Mouse (Mus musculus): ENCODE data around the gene Ccdc141. TPM values are rescaled to one million over a fixed set of nuclear protein-coding genes. Genes with fewer than 3 reads are reported as not detected.

The Ccdc141 gene
- polyA plus RNA-seq, 1 experiment from 2014 or later, result 2.2 TPM

DNA sequence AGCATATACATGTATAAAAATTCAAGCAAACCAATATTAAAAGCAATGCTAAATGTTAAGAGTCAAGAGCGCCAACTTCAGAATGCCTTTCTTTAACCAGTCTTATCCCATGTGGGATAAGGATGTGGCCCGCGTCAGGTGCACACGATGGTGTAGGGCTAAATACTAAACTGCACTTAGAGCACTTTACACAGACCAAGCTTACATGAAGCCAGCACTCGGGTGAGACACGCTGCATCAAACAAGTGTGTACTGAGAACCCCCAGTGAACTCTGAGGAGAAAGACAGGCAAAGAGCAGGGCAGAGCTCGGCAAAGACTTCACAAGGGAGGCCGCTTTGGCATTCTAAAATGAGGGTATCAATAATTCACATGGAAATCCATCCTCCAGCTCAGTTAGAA, 19.2 kb downstream of the Ccdc141 start:
- H3K36me3 ChIP-seq (ENCODE audit: control insufficient read depth, insufficient read depth), result no peaks in the 10 kb centered on the region
- no peak overlapping the region for H3K4me2 ChIP-seq (replicated peaks; ENCODE audit: low read depth)
- TF ChIP-seq CTCF (IDR thresholded peaks at IDR 0.05; ENCODE audit: low read depth), result no peak
- H3K27ac ChIP-seq (ENCODE audit: low read depth, low read length), result no peak overlapping the region
- 93% methylated on average over 8 of the region's 8 CpGs for WGBS
- H3K4me3 ChIP-seq (ENCODE audit: low read depth, low read length), result no peak overlapping the region
- H3K4me1 ChIP-seq (replicated peaks; ENCODE audit: control insufficient read depth, insufficient read depth, low read length), result no peaks in the 10 kb centered on the region
- no peak overlapping the region for H3K9ac ChIP-seq (ENCODE audit: low read depth, low read length)
- ATAC-seq, result no peak
- H3K9me3 ChIP-seq (ENCODE audit: control insufficient read depth), result no peaks in the 10 kb centered on the region
- H3K27me3 ChIP-seq (replicated peaks; ENCODE audit: control insufficient read depth, insufficient read depth, low read length), result no peaks in the 10 kb centered on the region

DNA sequence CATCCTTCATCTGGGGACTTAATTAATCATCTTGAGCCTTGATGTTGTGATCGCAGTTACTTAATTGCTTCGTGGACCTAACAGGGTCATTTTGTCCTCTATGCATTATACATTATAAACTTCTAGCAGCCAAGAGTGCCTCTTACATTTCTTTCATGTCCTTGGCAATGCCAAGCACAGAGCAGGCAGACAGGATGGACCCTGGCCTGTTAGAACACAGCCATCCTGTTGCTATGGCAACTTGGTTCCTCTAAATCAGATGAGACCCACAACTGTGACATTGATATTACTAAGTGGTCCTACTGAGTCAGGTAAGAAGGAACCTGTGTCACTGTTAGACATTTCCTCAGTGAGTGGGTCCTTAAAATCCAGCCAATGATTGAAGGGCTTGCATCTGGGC, 20.9 kb downstream of the Ccdc141 start:
- no peaks in the 10 kb centered on the region for H3K36me3 ChIP-seq (ENCODE audit: control insufficient read depth, insufficient read depth)

DNA sequence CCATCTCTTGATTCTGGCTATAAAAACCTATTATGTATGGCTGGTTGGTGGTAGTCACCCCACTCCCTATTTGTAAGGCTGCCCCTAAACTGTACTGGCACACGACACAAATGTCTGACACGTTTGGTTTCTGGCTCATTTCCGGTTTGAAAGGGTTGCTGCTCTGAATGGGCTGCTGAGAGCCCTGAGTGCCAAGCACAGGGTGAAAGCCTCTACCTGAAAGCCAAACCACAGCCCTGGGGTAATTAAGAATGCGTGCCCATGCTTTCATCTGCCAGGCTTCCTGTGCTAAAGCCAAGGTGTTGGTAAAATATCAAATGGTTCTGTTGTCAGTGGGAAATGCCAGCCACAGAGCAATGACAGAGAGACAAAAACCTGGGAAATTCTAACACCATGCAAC, 22.2 kb downstream of the Ccdc141 start:
- H3K4me3 ChIP-seq (ENCODE audit: low read depth, low read length), result no peak overlapping the region
- no peak overlapping the region for H3K27ac ChIP-seq (ENCODE audit: low read depth, low read length)
- H3K36me3 ChIP-seq (ENCODE audit: control insufficient read depth, insufficient read depth), result no peaks in the 10 kb centered on the region
- WGBS, result 76% methylated on average over 4 of the region's 4 CpGs
- H3K27me3 ChIP-seq (replicated peaks; ENCODE audit: control insufficient read depth, insufficient read depth, low read length), result no peaks in the 10 kb centered on the region
- no peak overlapping the region for H3K9ac ChIP-seq (ENCODE audit: low read depth, low read length)
- H3K4me1 ChIP-seq (replicated peaks; ENCODE audit: control insufficient read depth, insufficient read depth, low read length), result no peaks in the 10 kb centered on the region
- H3K9me3 ChIP-seq (ENCODE audit: control insufficient read depth), result no peaks in the 10 kb centered on the region
- no peak for ATAC-seq
- no peak for TF ChIP-seq CTCF (IDR thresholded peaks at IDR 0.05; ENCODE audit: low read depth)
- H3K4me2 ChIP-seq (replicated peaks; ENCODE audit: low read depth), result no peak overlapping the region

More for the DNA sequence above, 20.9 kb downstream of the Ccdc141 start:
- Histone ChIP-seq H3K4me3 (ENCODE audit: low read depth, low read length) (no peak overlapping the region), H3K27ac (ENCODE audit: low read depth, low read length) (no peak overlapping the region), H3K9me3 (ENCODE audit: control insufficient read depth) (no peaks in the 10 kb centered on the region), H3K27me3 (replicated peaks; ENCODE audit: control insufficient read depth, insufficient read depth, low read length) (no peaks in the 10 kb centered on the region), H3K9ac (ENCODE audit: low read depth, low read length) (no peak overlapping the region), H3K4me2 (replicated peaks; ENCODE audit: low read depth) (no peak overlapping the region), H3K4me1 (replicated peaks; ENCODE audit: control insufficient read depth, insufficient read depth, low read length) (no peaks in the 10 kb centered on the region)
- WGBS, result 60% methylated on average over 2 of the region's 2 CpGs
- no peak for TF ChIP-seq CTCF (IDR thresholded peaks at IDR 0.05; ENCODE audit: low read depth)
- no peak for ATAC-seq

DNA sequence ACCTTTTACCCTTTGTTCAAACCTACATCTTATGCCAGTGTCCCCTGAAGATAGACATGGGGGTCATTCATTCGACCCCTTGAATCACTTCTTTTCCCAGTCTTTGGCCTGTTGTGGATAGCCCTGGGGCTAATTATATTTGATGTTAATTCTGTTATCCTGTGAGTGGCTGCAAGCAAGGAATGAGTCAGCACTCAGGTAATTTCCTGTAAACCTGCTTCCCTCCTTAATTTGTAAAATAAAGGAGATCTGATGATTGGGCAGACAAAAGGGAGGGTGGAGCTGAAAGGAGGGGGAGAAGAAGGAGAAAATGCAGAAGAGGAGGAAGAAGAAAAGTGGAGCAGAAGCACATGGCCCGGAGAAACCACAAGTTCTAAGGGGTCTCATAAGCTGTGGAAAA, 23.5 kb downstream of the Ccdc141 start:
- Histone ChIP-seq H3K4me3 (ENCODE audit: low read depth, low read length) (no peak overlapping the region), H3K4me1 (replicated peaks; ENCODE audit: control insufficient read depth, insufficient read depth, low read length) (no peaks in the 10 kb centered on the region), H3K9me3 (ENCODE audit: control insufficient read depth) (no peaks in the 10 kb centered on the region), H3K27me3 (replicated peaks; ENCODE audit: control insufficient read depth, insufficient read depth, low read length) (no peaks in the 10 kb centered on the region), H3K36me3 (ENCODE audit: control insufficient read depth, insufficient read depth) (no peaks in the 10 kb centered on the region), H3K9ac (ENCODE audit: low read depth, low read length) (no peak overlapping the region), H3K27ac (ENCODE audit: low read depth, low read length) (no peak overlapping the region), H3K4me2 (replicated peaks; ENCODE audit: low read depth) (no peak overlapping the region)
- WGBS, result 84% methylated on average over 2 of the region's 2 CpGs
- no peak for TF ChIP-seq CTCF (IDR thresholded peaks at IDR 0.05; ENCODE audit: low read depth)
- ATAC-seq, result no peak

DNA sequence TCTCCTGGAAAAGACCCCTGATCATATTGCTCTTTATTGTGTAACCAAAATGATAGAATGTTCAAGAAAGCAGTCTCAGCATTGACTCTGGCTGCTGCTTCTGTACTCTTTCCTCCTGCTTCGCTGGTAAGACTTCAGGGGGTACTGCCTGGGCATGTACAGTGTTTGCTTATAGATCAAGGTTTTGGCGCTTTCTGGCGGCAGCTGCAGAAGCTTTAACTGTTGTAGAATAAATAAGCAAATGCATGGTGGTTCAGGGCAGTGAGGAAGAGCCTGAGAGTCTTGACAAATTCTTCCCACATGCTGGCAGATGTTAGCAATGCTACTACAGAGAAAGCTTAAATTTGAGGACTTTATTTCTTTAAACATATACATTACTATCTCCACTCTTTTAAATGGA, 24.1 kb downstream of the Ccdc141 start:
- Histone ChIP-seq H3K27me3 (replicated peaks; ENCODE audit: control insufficient read depth, insufficient read depth, low read length) (no peaks in the 10 kb centered on the region), H3K4me1 (replicated peaks; ENCODE audit: control insufficient read depth, insufficient read depth, low read length) (no peaks in the 10 kb centered on the region), H3K27ac (ENCODE audit: low read depth, low read length) (no peak overlapping the region), H3K9ac (ENCODE audit: low read depth, low read length) (no peak overlapping the region), H3K36me3 (ENCODE audit: control insufficient read depth, insufficient read depth) (no peaks in the 10 kb centered on the region), H3K9me3 (ENCODE audit: control insufficient read depth) (no peaks in the 10 kb centered on the region), H3K4me2 (replicated peaks; ENCODE audit: low read depth) (no peak overlapping the region), H3K4me3 (ENCODE audit: low read depth, low read length) (no peak overlapping the region)
- ATAC-seq, result no peak
- 40% methylated on average over 3 of the region's 3 CpGs for WGBS
- TF ChIP-seq CTCF (IDR thresholded peaks at IDR 0.05; ENCODE audit: low read depth), result no peak

DNA sequence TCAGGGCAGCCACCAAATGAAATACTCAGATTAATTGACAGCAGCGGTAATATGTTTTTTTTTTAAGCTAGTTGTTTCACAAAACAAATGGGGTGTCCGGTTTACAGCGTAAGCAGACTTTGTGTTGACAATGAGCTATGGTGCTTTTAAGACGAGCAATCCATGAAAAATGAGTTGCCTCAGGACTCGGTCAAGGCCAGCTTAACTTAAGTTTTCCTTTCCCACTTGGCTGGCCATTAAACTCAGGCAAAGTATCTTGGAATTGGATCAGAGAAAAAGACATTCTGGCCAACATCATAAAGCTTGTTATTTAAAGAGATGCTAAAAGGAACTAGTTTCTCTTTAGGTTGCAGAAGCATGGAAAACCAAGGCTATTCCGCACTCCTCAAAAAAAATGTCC, 26.9 kb downstream of the Ccdc141 start:
- Histone ChIP-seq H3K36me3 (ENCODE audit: control insufficient read depth, insufficient read depth) (no peaks in the 10 kb centered on the region), H3K4me1 (replicated peaks; ENCODE audit: control insufficient read depth, insufficient read depth, low read length) (no peaks in the 10 kb centered on the region), H3K9ac (ENCODE audit: low read depth, low read length) (no peak overlapping the region), H3K4me2 (replicated peaks; ENCODE audit: low read depth) (no peak overlapping the region), H3K9me3 (ENCODE audit: control insufficient read depth) (no peaks in the 10 kb centered on the region), H3K27me3 (replicated peaks; ENCODE audit: control insufficient read depth, insufficient read depth, low read length) (no peaks in the 10 kb centered on the region), H3K27ac (ENCODE audit: low read depth, low read length) (no peak overlapping the region), H3K4me3 (ENCODE audit: low read depth, low read length) (no peak overlapping the region)
- TF ChIP-seq CTCF (IDR thresholded peaks at IDR 0.05; ENCODE audit: low read depth), result no peak
- no peak for ATAC-seq
- 53% methylated on average over 6 of the region's 6 CpGs for WGBS

DNA sequence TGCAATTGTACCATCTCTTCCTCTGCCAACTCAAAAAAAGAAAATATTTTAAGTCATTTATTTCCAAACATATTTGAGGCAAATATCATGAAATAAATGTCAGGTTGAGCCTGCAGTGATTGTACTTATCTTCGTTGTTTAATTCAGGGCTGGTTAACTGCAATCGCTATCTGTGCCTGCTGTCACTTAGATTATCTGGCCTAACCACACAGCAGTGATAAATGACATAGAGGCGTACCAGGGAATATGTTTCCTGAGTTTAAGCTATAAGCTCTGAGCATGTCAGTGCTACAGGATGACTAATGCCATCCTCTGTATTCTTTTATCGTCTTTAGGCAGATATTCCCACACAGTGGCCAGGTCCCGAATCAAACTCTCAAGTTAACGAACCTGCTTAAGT, 31.6 kb downstream of the Ccdc141 start:
- ATAC-seq, result no peak
- no peak for TF ChIP-seq CTCF (IDR thresholded peaks at IDR 0.05; ENCODE audit: low read depth)
- H3K36me3 ChIP-seq (ENCODE audit: control insufficient read depth, insufficient read depth), result no peaks in the 10 kb centered on the region

More for the DNA sequence above, 31.6 kb downstream of the Ccdc141 start:
- no peaks in the 10 kb centered on the region for H3K27me3 ChIP-seq (replicated peaks; ENCODE audit: control insufficient read depth, insufficient read depth, low read length)
- no peaks in the 10 kb centered on the region for H3K9me3 ChIP-seq (ENCODE audit: control insufficient read depth)
- H3K4me2 ChIP-seq (replicated peaks; ENCODE audit: low read depth), result no peak overlapping the region
- no peak overlapping the region for H3K27ac ChIP-seq (ENCODE audit: low read depth, low read length)
- no peak overlapping the region for H3K4me3 ChIP-seq (ENCODE audit: low read depth, low read length)
- no peaks in the 10 kb centered on the region for H3K4me1 ChIP-seq (replicated peaks; ENCODE audit: control insufficient read depth, insufficient read depth, low read length)
- 73% methylated on average over 6 of the region's 6 CpGs for WGBS
- H3K9ac ChIP-seq (ENCODE audit: low read depth, low read length), result no peak overlapping the region

All from intestine, postnatal 0 days (tissue).